Mouse (Mus musculus) myocyte (in vitro differentiated cells): Measurements from ENCODE around the gene Cdc14a.

Experiments
- POLR2A ChIP-seq: IDR thresholded peaks from one replicate; pipeline ENCODE4 v1.6.1; 2011; ENCODE audit warnings: low read depth, mild to moderate bottlenecking, control low read depth, moderate library complexity; ENCODE audit not compliant: insufficient read length
- TCF12 ChIP-seq: IDR thresholded peaks from one replicate; pipeline ENCODE4 v1.6.1; 2011; ENCODE audit warnings: mild to moderate bottlenecking, control low read depth; ENCODE audit not compliant: poor library complexity, insufficient read depth, severe bottlenecking

DNA sequence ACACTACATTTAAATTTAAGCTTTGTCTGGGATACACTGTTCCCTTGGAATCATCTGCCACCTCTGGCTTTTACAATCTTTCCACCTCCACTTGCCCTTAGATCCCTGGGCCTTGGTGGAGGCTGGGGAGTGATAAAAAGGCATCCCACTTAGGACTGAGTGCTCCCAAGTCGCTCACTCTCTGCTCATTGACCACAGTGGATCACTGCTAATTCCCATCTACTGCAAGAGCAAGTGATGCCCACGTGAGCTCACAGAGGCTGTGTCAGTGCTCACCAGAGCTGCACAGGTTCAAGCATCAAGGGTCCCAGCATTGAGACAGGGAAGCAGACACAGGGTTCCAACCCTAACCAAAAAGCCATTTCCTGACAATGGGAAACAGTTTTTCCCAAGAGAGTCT, 98.3 kb downstream of the Cdc14a start:
- TF ChIP-seq POLR2A = no peak
- TF ChIP-seq TCF12 = no peak
